Mouse (Mus musculus) urinary bladder, postnatal 36 days (tissue): Measurements from ENCODE around the gene Zfp467.

ENCODE experiments used
- DNase-seq, 2 experiments: peaks; one replicate each; pipeline ENCODE4 v3.0.0; 2022; ENCODE audit warnings: low spot score in 2 of 2, mixed read lengths in 1 of 2

Zfp467 gene

GRCm38 (mm10) chr6:48440306-48441014 is 5.2 kb downstream of the Zfp467 start:
- DNase-seq: no peak

GRCm38 (mm10) chr6:48439654-48440053 is 6.0 kb downstream of the Zfp467 start:
- DNase-seq: no peak

- no peak for DNase-seq
These were observed 7.0 kb downstream of the Zfp467 start for GRCm38 (mm10) chr6:48438475-48439125.

- DNase-seq: no peak
These were observed 7.8 kb downstream of the Zfp467 start for GRCm38 (mm10) chr6:48437679-48438376.

- DNase-seq: no peak
These were observed 9.8 kb downstream of the Zfp467 start for GRCm38 (mm10) chr6:48435706-48436349.

GRCm38 (mm10) chr6:48435111-48435510 is 10.5 kb downstream of the Zfp467 start:
- no peak for DNase-seq

GRCm38 (mm10) chr6:48434651-48435050 is 11.0 kb downstream of the Zfp467 start:
- no peak for DNase-seq

- DNase-seq: peak in 1 of 2 experiments; percentile 45
These were observed 12.5 kb downstream of the Zfp467 start for GRCm38 (mm10) chr6:48432893-48433816.

GRCm38 (mm10) chr6:48430748-48431147 is 14.9 kb downstream of the Zfp467 start:
- no peak for DNase-seq

- DNase-seq: no peak
These were observed 16.7 kb downstream of the Zfp467 start for GRCm38 (mm10) chr6:48428769-48429557.

- DNase-seq: no peak
These were observed 18.7 kb downstream of the Zfp467 start for GRCm38 (mm10) chr6:48426956-48427355.

- DNase-seq: no peak
These were observed 21.6 kb downstream of the Zfp467 start for GRCm38 (mm10) chr6:48424074-48424473.

GRCm38 (mm10) chr6:48423336-48423735 is 22.3 kb downstream of the Zfp467 start:
- DNase-seq: no peak

- no peak for DNase-seq
These were observed 25.0 kb downstream of the Zfp467 start for GRCm38 (mm10) chr6:48420647-48421046.

GRCm38 (mm10) chr6:48416486-48416885 is 29.1 kb downstream of the Zfp467 start:
- no peak for DNase-seq

- DNase-seq: no peak
These were observed 30.0 kb downstream of the Zfp467 start for GRCm38 (mm10) chr6:48415636-48416035.

- no peak for DNase-seq
These were observed 30.7 kb downstream of the Zfp467 start for GRCm38 (mm10) chr6:48414886-48415285.

GRCm38 (mm10) chr6:48413081-48413480 is 32.5 kb downstream of the Zfp467 start:
- DNase-seq: no peak

GRCm38 (mm10) chr6:48412662-48413061 is 33.0 kb downstream of the Zfp467 start:
- no peak for DNase-seq

GRCm38 (mm10) chr6:48412147-48412546 is 33.5 kb downstream of the Zfp467 start:
- DNase-seq: no peak
